Mouse (Mus musculus) cerebellum, adult 9-10 months (tissue): ENCODE results near the gene Rras.

Experiments
- DNase-seq: peaks from one replicate; pipeline ENCODE4 v3.0.0; 2022

Gene Rras

DNA sequence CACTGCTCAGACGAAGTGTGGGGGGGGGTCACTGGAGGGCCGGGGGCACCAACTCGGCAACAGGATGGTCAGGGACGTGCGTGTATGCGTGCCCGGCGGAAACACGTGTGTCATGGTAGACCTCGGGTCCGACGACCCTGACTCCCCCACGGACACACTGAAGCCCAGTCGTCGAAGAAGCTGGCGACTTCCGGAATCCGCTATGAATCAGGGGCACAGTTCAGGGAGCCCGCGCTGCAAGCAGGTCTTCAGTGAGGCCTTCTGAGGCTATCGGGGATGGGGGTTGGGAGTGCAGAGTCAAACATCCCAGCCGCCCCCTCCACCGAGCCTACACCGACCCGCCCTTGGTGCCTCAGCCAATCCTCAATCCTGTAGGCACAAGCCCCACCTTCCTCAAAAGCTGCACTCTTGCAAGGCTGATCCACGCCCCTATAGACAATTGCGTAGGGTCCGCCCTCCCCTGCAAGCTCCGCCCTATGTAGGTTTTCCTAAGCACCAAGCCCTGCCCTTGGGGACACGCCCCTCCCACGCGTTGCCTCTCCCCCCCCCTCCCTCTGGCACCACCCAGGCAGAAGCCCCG, 36.3 kb downstream of the Rras start:
- peak; percentile 98 for DNase-seq

DNA sequence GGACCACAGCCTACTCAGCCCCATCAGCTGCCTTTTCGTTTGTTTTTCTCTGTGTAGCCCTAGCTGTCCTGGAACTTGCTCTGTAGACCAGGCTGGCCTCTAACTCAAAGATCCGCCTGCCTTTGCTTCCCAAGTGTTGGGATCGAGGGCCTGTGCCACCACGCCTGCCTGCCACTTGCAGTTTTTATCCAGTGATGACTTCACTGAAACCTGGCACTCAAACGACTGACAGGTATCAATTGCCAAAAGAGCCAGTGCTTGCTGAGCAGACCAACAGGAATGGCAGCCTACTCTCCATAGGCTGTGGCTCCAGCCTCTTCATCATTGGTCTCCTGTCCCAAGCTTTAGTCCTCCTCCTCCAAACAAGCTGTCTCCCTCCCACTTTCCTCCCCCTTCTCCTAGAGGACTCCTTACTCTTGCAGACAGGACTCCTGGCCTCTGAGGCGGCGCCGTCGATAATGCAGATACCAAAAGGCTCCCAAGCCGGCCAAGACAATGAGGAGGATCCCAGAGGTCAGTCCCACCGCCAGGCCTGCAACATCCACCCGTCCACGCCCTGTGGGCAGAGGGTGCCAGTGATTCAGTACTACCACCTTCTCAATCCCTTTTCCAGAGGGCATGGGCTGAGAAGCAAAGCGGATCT, 38.7 kb downstream of the Rras start:
- peak; percentile 56 for DNase-seq

DNA sequence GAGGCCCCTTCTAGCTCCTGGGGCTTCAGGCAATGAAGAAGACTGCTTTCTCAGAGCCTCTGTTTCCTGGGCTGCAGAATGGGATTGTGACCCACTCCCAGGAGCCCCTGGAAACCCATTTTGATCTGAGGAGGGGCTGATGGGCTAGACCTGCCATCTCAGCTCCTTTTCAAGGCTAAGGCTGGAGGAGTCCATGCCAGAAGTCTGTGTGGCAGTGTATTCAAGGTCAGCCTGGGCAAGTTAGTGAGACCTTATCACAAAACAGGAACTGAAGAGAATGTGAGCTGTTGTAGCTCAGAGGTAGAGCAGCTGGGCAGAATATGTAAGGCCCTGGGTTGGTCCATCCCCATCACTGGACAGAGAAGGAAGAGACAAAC, 39.2 kb downstream of the Rras start:
- DNase-seq: no peak

DNA sequence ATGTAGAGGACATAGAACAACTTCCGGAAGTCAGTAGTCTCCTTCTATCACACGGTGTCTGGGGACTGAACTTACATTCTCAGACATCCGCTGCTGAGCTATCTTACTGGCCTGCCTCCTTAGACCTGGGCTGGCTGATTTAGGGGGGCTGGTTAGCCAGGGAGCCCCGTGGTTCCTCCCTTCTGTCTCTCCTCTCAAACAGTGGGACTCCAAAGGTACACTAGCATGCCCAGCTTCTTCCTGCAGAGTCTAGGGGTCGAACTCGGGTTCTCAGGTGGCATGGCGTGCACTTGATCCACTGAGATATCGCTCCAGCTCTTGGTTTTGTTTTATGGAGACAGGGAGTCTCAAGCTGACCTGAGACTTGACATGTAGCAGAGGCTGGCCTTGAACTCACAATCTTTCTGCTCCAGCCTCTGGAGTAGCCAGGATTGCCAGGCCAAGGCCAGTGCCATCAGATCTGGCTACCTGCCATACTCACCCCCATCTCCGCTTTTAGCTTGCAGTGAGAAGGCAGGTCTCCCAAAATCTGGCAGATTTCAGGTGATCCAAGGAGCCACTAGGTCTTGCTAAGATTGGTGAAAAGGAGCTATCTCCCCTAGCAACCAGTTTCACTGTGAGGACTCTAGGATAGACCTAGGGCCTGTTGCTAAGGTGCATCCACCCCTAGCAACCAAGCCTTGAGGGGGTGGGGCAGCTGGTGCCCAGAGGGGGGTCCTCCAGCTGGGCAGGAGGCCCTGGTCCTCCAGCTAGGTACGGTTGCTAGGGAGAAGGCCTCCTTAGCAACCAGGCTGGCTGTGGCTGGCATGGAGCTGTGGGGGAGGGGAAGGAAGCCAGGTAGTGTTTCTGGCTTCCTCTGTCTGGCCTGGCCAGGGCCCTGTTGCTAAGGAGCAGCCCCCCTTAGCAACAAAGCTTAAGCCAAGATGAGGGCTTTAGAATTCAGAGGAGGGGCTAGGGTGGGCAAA, 41.1 kb downstream of the Rras start:
- no peak for DNase-seq

DNA sequence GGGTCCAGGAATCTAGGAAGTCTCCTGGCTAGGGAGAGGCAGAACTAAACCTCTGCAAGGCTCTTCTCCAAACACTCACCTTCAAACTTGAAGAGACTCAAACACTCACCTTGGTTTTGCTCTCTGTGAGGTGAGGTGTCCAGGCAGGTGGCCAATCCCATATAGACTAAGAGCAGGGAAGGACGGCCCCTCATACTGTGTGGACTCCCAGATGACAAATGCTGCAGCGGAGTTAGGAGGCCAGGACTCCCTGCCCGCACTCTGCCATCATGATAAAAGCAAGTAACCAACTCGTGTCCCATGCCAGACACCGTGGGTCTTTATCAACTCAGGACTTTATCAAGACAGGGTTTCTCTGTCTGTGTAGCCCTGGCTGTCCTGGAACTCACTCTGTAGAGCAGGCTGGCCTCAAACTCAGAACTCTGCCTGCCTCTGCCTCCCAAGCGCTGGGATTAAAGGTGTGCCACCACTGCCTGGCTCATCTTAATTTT, 42.9 kb downstream of the Rras start:
- no peak for DNase-seq

DNA sequence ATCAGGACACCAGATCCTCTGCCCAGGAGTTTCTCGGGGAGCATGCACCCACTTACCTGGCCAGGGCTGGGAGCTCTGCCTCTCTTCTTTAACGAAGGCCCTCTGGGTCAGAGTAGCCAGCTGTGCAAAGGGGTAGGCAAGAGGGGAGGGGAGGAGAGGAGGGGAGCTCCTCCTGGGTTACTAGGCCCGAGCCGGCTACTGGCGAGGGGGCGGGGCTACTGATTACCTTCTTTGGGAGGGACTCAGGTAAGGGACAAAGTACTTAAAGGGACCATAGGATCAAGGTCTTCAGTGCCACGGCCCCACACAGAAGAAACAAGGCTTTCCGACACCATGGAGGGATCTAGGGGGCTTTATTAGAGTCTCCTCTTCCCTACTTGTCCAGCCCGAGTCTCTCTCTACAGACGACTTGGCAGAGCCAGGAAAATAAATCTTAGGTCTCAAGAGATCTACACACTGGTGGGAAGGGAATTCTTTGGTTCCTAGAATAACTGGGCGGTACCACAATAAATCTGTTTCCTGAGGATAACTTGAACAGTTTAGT, 43.8 kb downstream of the Rras start:
- DNase-seq: peak; percentile 61

DNA sequence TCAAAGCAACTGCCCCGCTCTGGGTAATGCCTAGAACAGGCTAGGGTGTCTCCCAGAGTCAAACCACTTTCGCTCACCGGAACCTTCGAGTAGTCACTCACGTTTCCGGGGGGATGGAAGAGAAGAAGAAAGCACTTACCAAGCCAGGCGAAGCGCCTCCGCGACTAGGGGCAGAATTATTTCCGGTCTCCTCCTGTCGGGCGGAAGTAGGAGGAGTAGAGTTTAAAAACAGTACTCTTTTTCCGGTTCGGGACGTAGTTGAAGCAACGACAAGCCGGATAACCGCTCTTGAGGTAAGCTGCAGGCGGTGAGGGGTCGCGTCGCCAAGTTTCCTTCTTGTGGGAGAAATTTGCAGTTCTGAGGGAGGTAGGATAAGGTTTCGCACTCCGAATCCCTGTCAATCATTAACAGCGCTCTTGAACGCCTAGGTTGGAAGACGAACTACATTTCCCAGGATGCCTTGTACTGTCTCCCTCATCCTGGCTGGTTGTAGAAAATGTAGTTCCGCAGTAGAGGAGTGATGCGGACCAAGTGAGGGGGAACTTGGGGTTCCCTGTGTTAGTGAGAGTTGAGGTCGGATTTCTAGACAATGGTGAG, 44.6 kb downstream of the Rras start, which contains the start of the genes Nosip and Prrg2:
Gene Nosip (plus strand): TSS at position 191 of the 597 bp plus-strand sequence.
Gene Prrg2 (minus strand): TSS at position 439 of the 597 bp plus-strand sequence.
- DNase-seq: peak; percentile 97

DNA sequence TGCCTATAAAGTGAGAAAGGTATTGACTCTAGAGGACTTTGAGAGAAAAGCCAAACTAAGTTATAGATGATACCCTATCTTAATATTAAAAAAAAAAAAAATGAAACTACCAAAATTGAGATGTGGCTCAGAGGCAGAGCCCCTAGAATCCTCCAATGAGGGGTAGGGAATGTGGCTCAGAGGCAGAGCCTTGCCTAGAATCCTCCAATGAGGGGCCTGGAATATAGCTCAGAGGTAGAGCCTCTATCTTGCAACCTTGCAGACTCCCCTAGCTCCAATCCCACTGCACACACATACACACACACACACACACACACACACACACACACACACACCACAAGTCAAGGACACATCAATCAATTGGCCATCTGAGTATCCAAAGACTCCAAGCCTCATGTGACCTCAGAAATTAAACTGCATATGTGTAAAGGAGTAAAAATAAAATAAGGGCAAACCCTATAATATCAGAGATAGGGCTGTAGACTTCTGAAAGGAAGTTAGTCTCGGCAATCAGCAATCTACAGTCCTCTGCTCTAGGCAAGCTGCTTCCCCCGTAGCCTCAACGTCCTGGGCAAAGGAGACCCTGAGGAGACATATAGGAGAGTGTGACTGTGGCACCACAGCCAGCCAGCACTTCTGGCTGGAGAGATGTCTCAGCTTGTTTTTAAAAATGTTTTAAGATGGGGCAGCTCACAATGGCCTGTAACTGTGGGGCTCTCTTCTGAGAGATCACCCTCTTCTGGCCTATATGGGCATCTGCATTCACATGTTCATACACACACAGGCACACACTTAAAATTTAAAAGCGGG, 49.6 kb downstream of the Rras start:
- no peak for DNase-seq

DNA sequence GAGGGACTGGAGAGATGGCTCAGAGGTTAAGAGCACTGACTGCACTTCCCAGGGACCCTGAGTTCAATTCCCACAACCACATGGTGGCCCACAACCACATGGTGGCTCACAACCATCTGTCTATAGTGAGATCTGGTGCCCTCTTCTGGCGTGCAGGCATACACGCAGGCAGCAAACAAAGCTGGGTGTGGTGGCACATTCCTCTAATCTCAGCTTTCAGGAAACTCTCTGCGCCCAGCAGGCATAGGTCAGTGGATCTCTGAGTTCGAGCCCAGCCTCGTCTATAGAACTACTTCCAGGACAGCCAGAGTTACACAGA, 50.2 kb downstream of the Rras start:
- DNase-seq: peak; percentile 46

DNA sequence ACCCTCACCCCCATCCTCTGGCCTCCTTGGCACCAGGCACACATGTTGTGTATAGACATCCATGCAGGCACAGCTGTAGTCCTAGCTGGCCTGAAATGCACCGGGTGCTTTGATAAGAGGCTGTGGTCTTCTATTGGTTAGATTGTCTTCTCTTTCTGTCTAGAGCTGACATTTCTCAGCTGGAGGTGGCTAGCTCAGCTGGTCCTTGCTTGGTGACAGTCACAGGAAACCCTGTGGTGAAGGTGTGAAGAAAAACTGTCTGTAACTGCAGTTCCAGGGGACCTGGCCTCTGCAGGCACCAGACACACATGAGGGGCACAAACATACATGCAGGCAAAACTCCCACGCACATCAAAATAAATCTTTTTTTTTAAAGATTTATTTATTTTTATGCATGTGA, 51.9 kb downstream of the Rras start:
- no peak for DNase-seq
